Mouse (Mus musculus) bone marrow macrophage, adult 2 months (primary cell): Measurements from ENCODE around the gene Alk.

Experiments used
- CTCF ChIP-seq: IDR thresholded peaks from 2 replicates; pipeline ENCODE4 v1.5.1; 2012; ENCODE audit warnings: low read depth, mild to moderate bottlenecking, low read length, moderate library complexity
- POLR2A ChIP-seq: IDR thresholded peaks from 2 replicates; pipeline ENCODE4 v1.6.1; 2012; ENCODE audit warnings: mild to moderate bottlenecking, low read depth, low read length, borderline replicate concordance

- TF ChIP-seq POLR2A (no peak), CTCF (no peak)
Observed at GRCm38 (mm10) chr17:72112004-72112403, 492.4 kb downstream of the Alk start.
